Mouse (Mus musculus) megakaryocyte, embryonic 14.5 days (primary cell): ENCODE data around the gene Faap100.

ENCODE experiments used
- FLI1 ChIP-seq: IDR thresholded peaks from 2 replicates; pipeline ENCODE4 v1.6.1; 2012; ENCODE audit warnings: low read length, inconsistent platforms, mixed read lengths
- GATA1 ChIP-seq: IDR thresholded peaks from 3 replicates; pipeline ENCODE4 v1.6.1; 2012; ENCODE audit warnings: mixed read lengths, low read length, inconsistent platforms, borderline replicate concordance

- no peak for TF ChIP-seq GATA1
- no peak for TF ChIP-seq FLI1
These were observed 2.0 kb downstream of the Faap100 start for GRCm38 (mm10) chr11:120376302-120377160.
